Mouse (Mus musculus): ENCODE results near the gene Catsper3. TPM values are rescaled to one million over a fixed set of nuclear protein-coding genes. Genes with fewer than 3 reads are reported as not detected.

The Catsper3 gene
- polyA plus RNA-seq, 1 experiment from 2014 or later: 0.11 TPM

Other genes starting within 250 kb of the Catsper3 start
- gene Ddx41, start 247.9 kb upstream of the Catsper3 start, polyA plus RNA-seq (2015; fragmentation: Nextera tagmentation; extraction: Ambion mirVana): 31.9 and 32.1 TPM in 2 replicates
- gene Fam193b, start 213.4 kb upstream of the Catsper3 start, polyA plus RNA-seq (2015; fragmentation: Nextera tagmentation; extraction: Ambion mirVana): 22.6 and 23.9 TPM in 2 replicates
- gene Tmed9, start 210.8 kb upstream of the Catsper3 start, polyA plus RNA-seq (2015; fragmentation: Nextera tagmentation; extraction: Ambion mirVana): 99.9 and 110 TPM in 2 replicates
- 18.1 and 18.9 TPM in 2 replicates for gene B4galt7, start 184.7 kb upstream of the Catsper3 start, polyA plus RNA-seq (2015; fragmentation: Nextera tagmentation; extraction: Ambion mirVana)
- gene Caml, start 161.6 kb upstream of the Catsper3 start, polyA plus RNA-seq (2015; fragmentation: Nextera tagmentation; extraction: Ambion mirVana): 35.6 and 39.9 TPM in 2 replicates
- gene Ddx46, start 149.5 kb upstream of the Catsper3 start, polyA plus RNA-seq (2015; fragmentation: Nextera tagmentation; extraction: Ambion mirVana): 20.5 and 21.4 TPM in 2 replicates
- 49.3 and 51.4 TPM in 2 replicates for gene B230219D22Rik, start 91.4 kb upstream of the Catsper3 start, polyA plus RNA-seq (2015; fragmentation: Nextera tagmentation; extraction: Ambion mirVana)
- 65.6 and 73.4 TPM in 2 replicates for gene Txndc15, start 69.9 kb upstream of the Catsper3 start, polyA plus RNA-seq (2015; fragmentation: Nextera tagmentation; extraction: Ambion mirVana)
- gene Pcbd2, start 57.2 kb upstream of the Catsper3 start, polyA plus RNA-seq (2015; fragmentation: Nextera tagmentation; extraction: Ambion mirVana): 49.9 and 66.0 TPM in 2 replicates
- 0.09 and 0.17 TPM in 2 replicates for gene Pitx1, start 51.6 kb downstream of the Catsper3 start, polyA plus RNA-seq (2015; fragmentation: Nextera tagmentation; extraction: Ambion mirVana)

All from heart, embryonic 16.5 days (tissue).